Mouse (Mus musculus) heart, postnatal 0 days (tissue): ENCODE measurements around the gene Rflna.

ENCODE experiments used
- CTCF ChIP-seq: IDR thresholded peaks from 2 replicates; pipeline ENCODE4 v1.5.1; 2016; ENCODE audit warnings: antibody characterized with exemption, control low read depth, low read depth
- EP300 ChIP-seq: IDR thresholded peaks from 2 replicates; pipeline ENCODE4 v1.6.1; 2016; ENCODE audit warnings: antibody characterized with exemption, low read depth

DNA sequence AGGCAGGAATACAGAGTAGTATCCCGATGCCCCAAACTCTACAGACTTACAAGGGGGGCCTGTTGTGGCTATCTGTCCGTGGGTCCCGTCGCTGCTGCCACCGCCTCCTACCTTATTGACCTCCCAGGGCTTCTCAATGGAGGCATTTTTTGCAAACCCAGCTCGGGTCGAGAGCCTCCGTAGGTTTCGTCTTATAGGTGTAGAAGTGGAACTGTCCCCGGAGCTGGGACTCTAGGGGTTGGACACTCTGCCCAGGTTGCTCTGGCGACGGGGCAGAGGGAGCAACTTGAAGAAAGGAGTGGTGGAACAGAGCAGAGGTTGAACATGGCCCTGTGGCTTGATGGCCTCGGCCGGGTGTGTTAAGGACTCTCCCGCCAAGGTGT lies 843 bp downstream of the Rflna start:
- TF ChIP-seq CTCF (no peak), EP300 (no peak)
